9 mouse cellular contexts compared by ENCODE assay signal in genomic region chr2:180275836-180276235, GRCm38 (mm10). TPM values are rescaled to one million over a fixed set of nuclear protein-coding genes. Genes with fewer than 3 reads are reported as not detected.
A peak's percentile ranks its signal among the peaks of the same experiment; 100 is the strongest.
DNase-seq lines count a peak whose midpoint lies in the region; ATAC-seq lines count a peak whose summit lies in the region.
"Had no signal": no experiment of that assay in that cellular context is flagged by ENCODE, and none has a peak within 500 bp of the region (broad histone marks: within the 10 kb centered on the region; RNA-seq: fewer than 3 reads in every experiment).

No protein-coding gene starts in this region.

- peak overlapping the region; percentile 25; the same call in 1 of the 2 replicates for H3K4me2 ChIP-seq in forebrain, embryonic 16.5 days (ENCODE audit: low read length)

- no peaks in the 10 kb centered on the region for H3K36me3 ChIP-seq in forebrain, embryonic 16.5 days (ENCODE audit: control insufficient read depth, insufficient read depth)

- peak; percentile 78 for DNase-seq in MEL-GATA-1-ER (ENCODE audit: extremely low read depth, low read depth)
- peak; percentile 72 to 82 for DNase-seq in cerebellum, adult 18-20 months
- DNase-seq in layer of hippocampus, adult 9-11 months, result peak; percentile 64
- DNase-seq in lung, postnatal 14 days, result peak; percentile 89
- DNase-seq in right cerebral cortex, adult 2 months (ENCODE audit: low spot score in 2 of 2), result peak; percentile 78 to 81
- peak; percentile 87 for DNase-seq in urinary bladder, postnatal 14 days (ENCODE audit: low spot score)

- H3K9me3 ChIP-seq in forebrain, embryonic 16.5 days (ENCODE audit: control insufficient read depth, low read length), result no peaks in the 10 kb centered on the region

- WGBS in forebrain, embryonic 16.5 days, result under 1% methylated on average over 8 of the region's 8 CpGs

- no peak overlapping the region for H3K27ac ChIP-seq in forebrain, embryonic 16.5 days (ENCODE audit: low read length)

- ATAC-seq in forebrain, embryonic 16.5 days, result peak; percentile 4; the same call in 1 of the 2 replicates
- ATAC-seq in hematopoietic stem cell, adult 5-6 weeks (replicated peaks in 1 of 2; ENCODE audit: insufficient read depth in 1 of 2, low FRiP score in 2 of 2, low TSS enrichment in 1 of 2, low read depth in 1 of 2, poor library complexity in 2 of 2, severe bottlenecking in 2 of 2), result peak; percentile 38 to 43

- H3K27me3 ChIP-seq in forebrain, embryonic 16.5 days (replicated peaks; ENCODE audit: control insufficient read depth, insufficient read depth, low read length), result peaks cover 3% of the 10 kb centered on the region; the same call in 1 of the 2 replicates

- no peak overlapping the region for H3K4me3 ChIP-seq in forebrain, embryonic 16.5 days (replicated peaks; ENCODE audit: low read length)
- H3K4me3 ChIP-seq: myocyte had no signal

- H3K4me1 ChIP-seq in forebrain, embryonic 16.5 days (replicated peaks; ENCODE audit: control insufficient read depth, insufficient read depth, low read length), result peaks cover 25% of the 10 kb centered on the region

- H3K9ac ChIP-seq in forebrain, embryonic 16.5 days (replicated peaks; ENCODE audit: low read depth, low read length), result no peak overlapping the region

RNA-seq across cellular contexts. Expression of gene Cables2, which starts 2.5 kb away (rescaled TPM):
- polyA plus RNA-seq in forebrain, embryonic 16.5 days (2015; fragmentation: Nextera tagmentation; extraction: Ambion mirVana), result 16.1 and 18.5 TPM in 2 replicates
- 9.8 and 16.8 TPM in 2 replicates for total RNA-seq in hematopoietic stem cell, adult 5-6 weeks (2017)

RNA-seq across cellular contexts. Expression of gene Rbbp8nl, which starts 13.8 kb away (rescaled TPM):
- not detected in 2 replicates for polyA plus RNA-seq in forebrain, embryonic 16.5 days (2015; fragmentation: Nextera tagmentation; extraction: Ambion mirVana)
- not detected in 2 replicates for total RNA-seq in hematopoietic stem cell, adult 5-6 weeks (2017)
- polyA plus RNA-seq: myocyte had no signal

RNA-seq across cellular contexts. Expression of gene Rps21, which starts 18.7 kb away (rescaled TPM):
- 305 and 334 TPM in 2 replicates for polyA plus RNA-seq in forebrain, embryonic 16.5 days (2015; fragmentation: Nextera tagmentation; extraction: Ambion mirVana)
- total RNA-seq in hematopoietic stem cell, adult 5-6 weeks (2017), result 2,895 and 4,157 TPM in 2 replicates

RNA-seq across cellular contexts. Expression of gene Lama5, which starts 50.2 kb away (rescaled TPM):
- polyA plus RNA-seq in forebrain, embryonic 16.5 days (2015; fragmentation: Nextera tagmentation; extraction: Ambion mirVana), result 3.0 and 3.2 TPM in 2 replicates
- total RNA-seq in hematopoietic stem cell, adult 5-6 weeks (2017), result 0.20 and 1.9 TPM in 2 replicates

RNA-seq across cellular contexts. Expression of gene Gata5, which starts 58.7 kb away (rescaled TPM):
- polyA plus RNA-seq in forebrain, embryonic 16.5 days (2015; fragmentation: Nextera tagmentation; extraction: Ambion mirVana), result not detected in 2 replicates
- not detected in 2 replicates for total RNA-seq in hematopoietic stem cell, adult 5-6 weeks (2017)
- polyA plus RNA-seq: myocyte had no signal
